Mouse (Mus musculus) ES-Bruce4 (cell line): Measurements from ENCODE around the gene Mgst3. TPM values are rescaled to one million over a fixed set of nuclear protein-coding genes. Genes with fewer than 3 reads are reported as not detected.

Experiments used
- H3K27ac ChIP-seq: 2 replicates; pipeline ENCODE4 v1.5.1; 2012; ENCODE audit warnings: low read length, inconsistent platforms; ENCODE audit not compliant: insufficient read depth
- H3K27me3 ChIP-seq: 2 replicates; pipeline ENCODE4 v1.6.1; 2012; ENCODE audit warnings: mild to moderate bottlenecking, low read length, inconsistent platforms; ENCODE audit not compliant: control insufficient read depth, poor library complexity, insufficient read depth, severe bottlenecking
- H3K36me3 ChIP-seq: 2 replicates; pipeline ENCODE4 v1.6.1; 2012; ENCODE audit warnings: inconsistent platforms, mild to moderate bottlenecking, low read length, moderate library complexity; ENCODE audit not compliant: control insufficient read depth, poor library complexity, insufficient read depth, severe bottlenecking
- H3K4me1 ChIP-seq: one replicate; pipeline ENCODE4 v1.8.1; 2011; ENCODE audit warnings: low read length; ENCODE audit not compliant: control insufficient read depth, insufficient read depth
- H3K4me3 ChIP-seq: 2 replicates; pipeline ENCODE4 v1.5.1; 2011; ENCODE audit warnings: low read depth, mild to moderate bottlenecking, low read length
- H3K9ac ChIP-seq: 2 replicates; pipeline ENCODE4 v1.6.1; 2012; ENCODE audit warnings: low read depth, mild to moderate bottlenecking, inconsistent platforms; ENCODE audit not compliant: poor library complexity, severe bottlenecking
- H3K9me3 ChIP-seq: replicated peaks from 2 replicates; pipeline ENCODE4 v1.6.1; 2012; ENCODE audit warnings: mild to moderate bottlenecking, low read length, inconsistent platforms; ENCODE audit not compliant: control insufficient read depth, poor library complexity, insufficient read depth, severe bottlenecking
- CTCF ChIP-seq: IDR thresholded peaks from one replicate; pipeline ENCODE4 v1.8.1; 2011; ENCODE audit warnings: low read depth, low read length
- EP300 ChIP-seq: IDR thresholded peaks from 2 replicates; pipeline ENCODE4 v1.6.1; 2011; ENCODE audit warnings: low read depth, low read length; ENCODE audit not compliant: insufficient read depth
- POLR2A ChIP-seq: IDR thresholded peaks from one replicate; pipeline ENCODE4 v1.8.1; 2011; ENCODE audit warnings: low read length; ENCODE audit not compliant: insufficient read depth
- polyA plus RNA-seq: library from polyadenylated mRNA; stranded (reverse); fragments of >200 nt; gene quantifications from 2 replicates; pipeline ENCODE4 v1.2.4, GENCODE M21; 2011; ENCODE audit warnings: low read depth; ENCODE audit not compliant: missing spikeins, insufficient read depth, insufficient read length

Gene Mgst3
- polyA plus RNA-seq, 1 experiment: 23.4 TPM

GRCm38 (mm10) chr1:167409601-167410000, 16.0 kb upstream of the Mgst3 start:
- TF ChIP-seq CTCF (no peak), EP300 (no peak), POLR2A (no peak)
- H3K4me1 ChIP-seq: no peaks in the 10 kb centered on the region
- no peaks in the 10 kb centered on the region for H3K36me3 ChIP-seq
- no peaks in the 10 kb centered on the region for H3K9me3 ChIP-seq
- H3K27me3 ChIP-seq: peaks cover 1% of the 10 kb centered on the region; the same call in 1 of the 2 replicates
- H3K9ac ChIP-seq: no peak overlapping the region
- H3K4me3 ChIP-seq: no peak overlapping the region
- H3K27ac ChIP-seq: no peak overlapping the region

GRCm38 (mm10) chr1:167405237-167405636, 11.6 kb upstream of the Mgst3 start:
- H3K4me1 ChIP-seq: no peaks in the 10 kb centered on the region
- no peak overlapping the region for H3K4me3 ChIP-seq
- peaks cover 1% of the 10 kb centered on the region; the same call in 1 of the 2 replicates for H3K27me3 ChIP-seq
- TF ChIP-seq CTCF (no peak), POLR2A (no peak), EP300 (no peak)
- H3K36me3 ChIP-seq: no peaks in the 10 kb centered on the region
- no peak overlapping the region for H3K27ac ChIP-seq
- H3K9ac ChIP-seq: no peak overlapping the region
- H3K9me3 ChIP-seq: no peaks in the 10 kb centered on the region

GRCm38 (mm10) chr1:167393281-167393680, 360 bp downstream of the Mgst3 start:
- Histone ChIP-seq H3K4me3 (peak overlapping the region; percentile 74), H3K4me1 (no peaks in the 10 kb centered on the region), H3K9me3 (no peaks in the 10 kb centered on the region), H3K36me3 (no peaks in the 10 kb centered on the region), H3K27me3 (no peaks in the 10 kb centered on the region), H3K27ac (no peak overlapping the region), H3K9ac (peak overlapping the region; percentile 85)
- no peak for TF ChIP-seq CTCF
- TF ChIP-seq EP300: no peak
- no peak for TF ChIP-seq POLR2A

GRCm38 (mm10) chr1:167392687-167393086, 954 bp downstream of the Mgst3 start:
- H3K9me3 ChIP-seq: no peaks in the 10 kb centered on the region
- no peaks in the 10 kb centered on the region for H3K36me3 ChIP-seq
- H3K27me3 ChIP-seq: no peaks in the 10 kb centered on the region
- TF ChIP-seq POLR2A: no peak
- no peak for TF ChIP-seq CTCF
- TF ChIP-seq EP300: no peak
- no peak overlapping the region for H3K27ac ChIP-seq
- H3K4me1 ChIP-seq: no peaks in the 10 kb centered on the region
- peak overlapping the region; percentile 74 for H3K4me3 ChIP-seq
- peak overlapping the region; percentile 85; the same call in 1 of the 2 replicates for H3K9ac ChIP-seq

- Histone ChIP-seq H3K36me3 (no peaks in the 10 kb centered on the region), H3K9ac (no peak overlapping the region), H3K4me3 (peak overlapping the region; percentile 74; the same call in 1 of the 2 replicates), H3K9me3 (no peaks in the 10 kb centered on the region), H3K27ac (no peak overlapping the region), H3K4me1 (no peaks in the 10 kb centered on the region), H3K27me3 (no peaks in the 10 kb centered on the region)
- TF ChIP-seq POLR2A: no peak
- TF ChIP-seq EP300: no peak
- no peak for TF ChIP-seq CTCF
Measured at GRCm38 (mm10) chr1:167392031-167392640, 1.5 kb downstream of the Mgst3 start.

- Histone ChIP-seq H3K27ac (no peak overlapping the region), H3K9ac (no peak overlapping the region), H3K36me3 (no peaks in the 10 kb centered on the region)
Measured at GRCm38 (mm10) chr1:167391241-167391640, 2.4 kb downstream of the Mgst3 start.

More at GRCm38 (mm10) chr1:167391241-167391640, 2.4 kb downstream of the Mgst3 start:
- no peak for TF ChIP-seq CTCF
- no peak for TF ChIP-seq EP300
- no peak for TF ChIP-seq POLR2A
- H3K27me3 ChIP-seq: no peaks in the 10 kb centered on the region
- H3K9me3 ChIP-seq: no peaks in the 10 kb centered on the region
- H3K4me3 ChIP-seq: no peak overlapping the region
- H3K4me1 ChIP-seq: no peaks in the 10 kb centered on the region
